Mouse (Mus musculus) kidney, adult 11 months (tissue): ENCODE data around the gene Nsfl1c.

Source experiments
- DNase-seq: peaks from one replicate; pipeline ENCODE4 v3.0.0; 2022

Gene Nsfl1c

GRCm38 (mm10) chr2:151544673-151545072 lies 50.7 kb downstream of the Nsfl1c start:
- no peak for DNase-seq

DNA sequence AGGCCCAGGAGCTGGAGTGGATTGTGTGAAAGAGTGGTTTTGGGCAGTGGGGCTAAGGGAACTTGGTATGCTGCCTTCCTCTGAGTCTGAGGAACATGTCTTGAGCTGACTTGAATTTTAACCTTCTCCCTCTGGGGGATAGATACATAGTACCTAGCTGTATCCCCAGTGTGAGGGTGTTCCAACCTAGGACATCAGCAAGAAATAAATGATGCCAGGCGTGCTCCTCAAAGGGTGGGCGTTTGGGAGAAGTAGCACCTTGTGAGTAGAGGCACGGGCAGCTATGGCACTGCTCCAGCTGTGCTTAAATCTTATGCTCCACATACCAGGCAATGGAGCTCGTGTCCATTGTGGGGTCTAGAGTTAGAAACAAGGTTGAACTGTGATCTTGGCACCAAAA lies 52.6 kb downstream of the Nsfl1c start:
- no peak for DNase-seq

DNA sequence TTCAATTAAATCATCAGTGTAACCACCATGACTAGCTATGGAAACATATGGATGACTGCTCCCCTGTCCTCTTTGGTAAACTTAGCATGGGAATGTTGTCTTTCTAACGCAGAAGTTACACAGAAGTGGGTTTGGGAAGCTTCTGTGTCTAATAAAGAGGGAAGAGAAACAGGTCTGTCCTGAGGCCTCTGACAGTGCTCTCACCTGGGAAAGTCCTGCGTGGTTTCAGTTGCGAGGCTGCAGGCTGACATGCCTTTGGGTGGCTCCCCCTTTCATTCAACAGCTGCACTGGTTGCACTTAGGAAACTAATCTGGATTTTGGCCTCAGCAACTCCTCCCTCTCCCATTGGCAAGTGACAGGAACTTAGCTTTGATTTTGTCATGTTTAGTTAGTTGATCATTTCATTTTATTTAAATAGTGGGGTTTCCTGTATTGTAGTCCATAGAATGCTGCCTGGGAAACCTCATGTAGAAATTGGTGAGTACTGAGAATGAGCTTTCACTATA lies 55.7 kb downstream of the Nsfl1c start:
- no peak for DNase-seq
